Mouse (Mus musculus): Measurements from ENCODE around the gene Gm9945.

Gm9945 gene

GRCm38 (mm10) chr11:53479783-53480301 is at the start of gene Gm9945, which contains the start of gene Sowaha:
Gm9945 (plus strand) TSS chr11:53480166.
Sowaha (minus strand) TSS chr11:53480274.
- peak; percentile 27 for DNase-seq

- no peak for DNase-seq
Observed at GRCm38 (mm10) chr11:53430300-53430669, 49.7 kb upstream of the Gm9945 start.

DNA sequence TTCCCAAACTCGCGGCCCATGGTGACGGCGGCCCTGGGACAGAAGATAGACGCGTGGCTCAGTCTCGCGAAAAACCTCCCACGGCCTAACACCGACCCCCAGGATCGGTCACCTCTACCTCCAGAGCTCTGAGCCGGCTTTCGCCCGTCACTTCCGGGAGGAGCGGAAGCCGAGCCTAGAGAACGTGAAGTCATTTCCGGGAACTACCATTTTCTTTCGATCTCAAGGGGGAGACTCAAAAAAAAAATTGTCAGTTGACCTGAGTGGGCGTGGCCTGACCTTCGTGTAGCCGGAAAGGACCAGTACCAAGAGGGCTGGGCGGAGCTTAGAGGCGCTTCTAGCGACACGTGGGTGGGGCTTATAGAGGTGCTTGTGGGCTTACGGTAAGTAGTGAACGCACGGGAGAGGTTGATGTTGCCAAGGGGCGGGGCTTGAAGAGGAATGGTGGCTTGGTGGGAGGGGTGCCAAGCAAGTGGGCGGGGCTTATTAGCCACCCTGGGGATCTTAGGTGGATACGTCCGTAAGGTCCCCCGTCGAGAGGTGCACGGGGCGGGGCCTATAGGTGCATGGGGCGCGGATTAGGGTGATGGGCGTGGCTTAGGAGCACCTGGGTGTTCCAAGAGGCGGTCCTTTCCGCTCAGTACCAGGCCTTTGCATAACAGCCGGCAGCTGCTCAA is 49.2 kb upstream of the Gm9945 start, which contains the start of the genes Uqcrq and Gdf9:
Gene Uqcrq, minus strand, starts transcription at position 162 of the 677 bp plus-strand sequence.
Gene Gdf9, plus strand, starts transcription at position 354 of the 677 bp plus-strand sequence.
- DNase-seq, result peak; percentile 99

DNA sequence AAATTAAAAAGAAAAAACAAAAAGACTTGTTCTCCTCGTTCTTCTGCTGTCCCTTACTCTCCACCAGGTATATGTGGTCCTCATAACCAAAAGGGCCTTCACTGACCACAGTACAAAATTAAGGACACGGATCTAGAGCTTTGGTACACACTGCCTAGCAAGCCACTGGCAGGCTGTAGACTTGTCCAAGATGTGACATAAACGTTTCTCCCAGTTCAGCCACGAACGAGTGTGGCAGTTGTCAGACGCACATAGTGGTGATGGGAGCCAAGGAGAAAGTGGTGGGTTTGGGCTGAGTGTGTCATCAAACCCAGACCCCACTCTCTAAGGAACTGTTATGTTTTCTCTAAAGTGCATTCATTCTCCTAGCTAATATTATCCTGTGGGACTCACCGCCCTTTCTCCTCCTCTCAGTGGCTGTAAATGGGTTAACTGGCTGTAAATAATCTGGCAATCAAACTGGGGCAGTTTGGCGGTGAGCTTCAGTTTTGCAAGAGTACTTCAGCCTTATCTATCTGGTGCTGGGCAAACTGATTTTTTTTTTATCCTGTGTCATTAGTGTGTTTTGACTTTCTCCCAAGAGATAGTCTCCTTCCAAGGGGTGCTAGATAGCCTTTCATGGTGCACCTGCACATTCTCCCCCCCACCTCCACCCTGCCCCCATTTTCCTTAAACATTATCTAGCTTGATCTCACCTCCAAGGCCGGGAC is 48.5 kb upstream of the Gm9945 start:
- no peak for DNase-seq

DNA sequence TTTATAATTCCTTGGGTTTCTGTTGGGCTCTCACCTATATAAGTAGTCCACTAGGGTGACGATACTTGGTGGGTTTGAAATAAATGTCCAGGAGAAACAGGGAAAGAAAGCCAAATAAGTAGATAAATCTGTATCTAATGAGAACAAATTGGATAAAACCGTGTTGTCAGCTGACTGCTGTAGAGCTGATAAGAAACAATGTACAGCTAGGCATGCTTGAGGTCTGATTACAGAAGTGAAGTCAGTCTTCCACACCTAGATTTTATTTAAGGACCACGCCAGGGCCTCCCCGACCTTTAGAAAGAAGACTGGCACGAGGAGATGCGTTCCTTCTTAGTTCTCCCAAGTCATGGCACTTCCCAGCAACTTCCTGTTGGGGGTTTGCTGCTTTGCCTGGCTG is 46.9 kb upstream of the Gm9945 start:
- no peak for DNase-seq

GRCm38 (mm10) chr11:53435504-53435903 is 44.5 kb upstream of the Gm9945 start:
- no peak for DNase-seq

- DNase-seq, result no peak
Observed at GRCm38 (mm10) chr11:53436338-53436737, 43.6 kb upstream of the Gm9945 start.

DNA sequence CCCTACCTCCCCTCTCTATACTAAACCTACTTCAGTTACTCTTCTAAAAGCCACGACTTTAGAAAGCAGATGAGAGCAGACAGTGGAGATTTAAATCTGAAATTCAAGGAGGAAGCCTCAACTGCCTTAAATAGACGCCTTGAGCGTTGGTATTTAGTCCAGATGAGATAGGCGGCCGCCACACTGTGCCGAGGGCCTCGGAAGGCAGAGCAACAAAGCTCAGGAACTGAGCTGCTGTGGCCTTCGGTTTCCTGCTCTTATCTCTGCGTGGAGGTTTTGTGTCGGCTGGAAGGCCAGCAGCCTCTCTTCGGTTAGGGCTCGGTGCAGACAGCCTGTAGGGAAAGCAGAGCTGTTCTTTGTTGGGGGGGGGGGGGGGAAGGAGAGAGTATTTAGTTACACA is 38.0 kb upstream of the Gm9945 start:
- DNase-seq, result peak; percentile 61

GRCm38 (mm10) chr11:53443861-53444260 is 36.1 kb upstream of the Gm9945 start:
- peak; percentile 63 for DNase-seq

DNA sequence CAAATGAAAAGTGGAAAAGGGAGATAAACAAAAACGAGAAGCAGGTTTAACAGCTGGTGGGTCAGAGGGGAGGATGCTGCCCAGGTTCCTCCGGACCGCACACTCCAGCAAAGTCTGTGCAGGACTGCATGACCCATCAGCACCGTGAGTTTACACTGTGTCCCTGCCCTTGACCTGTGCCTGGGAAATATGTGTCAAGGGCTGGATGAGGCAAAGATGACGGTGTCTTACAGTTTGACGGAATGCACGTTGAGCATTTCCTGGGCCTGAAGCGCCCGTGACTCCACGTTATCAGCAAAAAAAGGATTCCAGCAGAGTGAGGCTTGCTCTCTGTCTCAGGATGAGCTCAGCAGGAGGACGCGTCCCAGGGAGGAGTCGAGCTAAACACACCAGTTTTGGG is 34.4 kb upstream of the Gm9945 start:
- no peak for DNase-seq

DNA sequence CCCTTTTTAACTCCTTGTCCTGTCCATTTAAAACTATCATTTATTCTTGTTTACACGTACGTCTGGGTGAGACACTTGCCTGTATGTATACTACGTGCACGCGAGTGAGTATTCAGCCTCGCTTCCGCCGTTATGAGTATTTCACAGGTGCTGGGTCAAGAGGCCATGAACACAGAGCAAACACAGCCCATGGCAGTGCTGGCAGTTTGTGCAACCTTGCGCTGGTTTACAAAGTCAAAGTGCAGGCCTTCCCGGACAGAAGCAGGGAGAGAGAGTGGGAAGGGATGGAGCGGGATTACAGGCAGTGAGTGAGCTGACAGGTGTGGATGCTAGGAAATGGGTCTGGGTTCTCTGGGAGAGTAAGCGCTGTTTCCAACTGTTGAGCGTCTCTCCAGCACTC is 33.8 kb upstream of the Gm9945 start:
- DNase-seq, result no peak

DNA sequence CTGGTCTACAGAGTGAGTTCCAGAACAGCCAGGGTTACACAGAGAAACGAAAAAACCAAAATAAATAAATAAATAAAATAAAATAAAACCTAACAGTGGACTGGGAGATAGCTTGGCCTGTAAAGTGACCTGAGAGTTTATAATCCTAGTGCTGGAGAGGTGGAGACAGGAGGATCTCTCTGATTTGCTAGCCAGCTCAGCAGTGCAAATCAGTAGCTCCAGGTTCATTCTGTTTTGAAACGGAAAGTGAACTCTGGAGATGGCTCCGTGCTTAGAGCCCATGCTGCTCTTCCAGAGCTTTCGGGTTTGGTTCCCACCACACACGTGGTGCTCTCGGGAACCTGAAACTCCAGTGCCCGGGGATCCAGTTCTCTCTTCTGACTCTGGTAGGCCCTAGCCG is 32.0 kb upstream of the Gm9945 start:
- DNase-seq, result no peak

- no peak for DNase-seq
Observed at GRCm38 (mm10) chr11:53448529-53448928, 31.4 kb upstream of the Gm9945 start.

GRCm38 (mm10) chr11:53450070-53450705 is 29.8 kb upstream of the Gm9945 start:
- DNase-seq, result peak; percentile 48

DNA sequence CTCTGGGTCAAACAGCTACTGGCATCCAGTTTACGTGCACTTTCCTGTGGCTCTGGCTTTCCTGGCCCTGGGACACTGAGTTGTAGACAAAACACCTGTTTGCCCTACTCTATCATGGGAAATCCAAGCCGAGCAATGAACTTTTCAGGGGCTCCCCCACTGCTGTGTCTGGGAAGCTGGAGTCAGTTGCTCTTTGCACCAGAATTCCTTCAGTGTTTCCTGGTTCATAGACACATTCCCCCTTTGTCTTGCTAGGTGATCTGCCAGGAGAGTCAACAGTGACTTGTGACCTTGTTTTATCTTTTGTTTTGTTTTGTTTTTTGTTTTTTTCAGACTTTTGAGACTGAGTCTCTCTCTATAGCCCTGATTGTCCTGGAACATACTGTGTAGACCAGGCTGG is 28.6 kb upstream of the Gm9945 start:
- no peak for DNase-seq

DNA sequence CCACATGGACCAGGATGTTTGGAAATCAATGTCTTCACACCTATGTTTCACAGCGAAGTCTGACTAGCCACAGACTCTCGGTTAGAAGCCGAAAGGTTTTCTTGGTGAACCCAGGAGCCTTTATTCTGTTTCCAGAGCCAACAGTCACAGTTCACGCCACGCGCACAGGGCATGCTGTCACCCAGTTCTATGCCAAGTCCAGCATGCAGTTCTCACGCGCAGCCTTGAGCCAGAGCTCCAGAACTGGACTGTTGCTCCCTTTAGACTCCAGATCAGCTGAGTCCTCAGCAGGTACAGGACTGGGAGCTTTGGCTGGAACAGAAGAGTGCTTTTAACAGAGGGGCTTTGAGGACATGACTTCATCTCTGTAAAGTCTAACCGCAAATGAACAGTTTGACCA is 27.6 kb upstream of the Gm9945 start:
- DNase-seq, result no peak

GRCm38 (mm10) chr11:53453031-53453430 is 26.9 kb upstream of the Gm9945 start:
- no peak for DNase-seq

DNA sequence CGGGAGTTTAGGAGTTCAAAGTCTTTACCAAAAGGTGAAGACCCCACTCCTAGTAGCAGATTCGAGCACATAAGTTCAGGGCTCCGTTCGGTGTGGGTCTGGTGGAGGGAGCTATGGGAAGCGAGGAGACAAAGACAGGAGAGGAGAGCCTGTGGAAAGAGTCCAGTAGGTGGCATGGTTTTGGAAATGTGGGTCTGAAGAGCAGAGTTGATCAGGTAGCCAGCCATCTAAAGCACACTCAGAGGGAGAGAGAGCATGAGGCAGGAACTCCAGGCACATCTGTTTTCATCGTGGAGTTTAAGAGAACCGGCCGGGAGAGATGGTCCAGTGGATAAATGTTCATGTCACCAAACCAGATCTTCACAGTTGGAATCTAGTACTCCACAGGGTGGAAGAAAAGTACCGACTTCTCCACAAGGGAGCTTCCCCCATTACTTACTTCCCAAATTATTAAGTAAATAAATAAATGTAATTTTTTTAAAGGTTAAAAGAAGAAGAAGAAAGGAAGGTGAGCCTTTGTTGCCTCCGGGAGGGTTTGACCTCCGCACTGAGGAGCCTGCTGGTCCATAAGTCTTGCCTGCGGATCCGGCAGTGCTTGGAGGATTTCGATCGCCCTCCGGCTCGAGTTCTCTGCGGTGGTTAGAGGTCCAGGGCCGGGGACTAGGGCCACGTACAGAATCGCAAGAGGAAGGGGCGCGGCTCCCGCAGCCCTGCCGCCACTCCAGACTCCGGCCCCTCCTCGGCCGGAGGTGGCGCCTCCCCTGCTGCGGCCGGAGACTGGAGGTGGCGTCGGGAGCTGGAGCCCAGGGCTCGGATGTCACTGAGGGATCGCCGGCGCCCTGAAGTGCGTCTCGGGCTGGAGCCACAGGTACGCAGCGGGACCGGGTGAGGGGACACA is 23.2 kb upstream of the Gm9945 start, which contains the start of the genes Gm10447 and Shroom1:
Gene Gm10447, minus strand, starts transcription at position 637 of the 898 bp plus-strand sequence.
Gene Shroom1, plus strand, starts transcription at position 732 of the 898 bp plus-strand sequence.
- DNase-seq, result no peak

- no peak for DNase-seq
Observed at GRCm38 (mm10) chr11:53457372-53457954, 22.5 kb upstream of the Gm9945 start.

DNA sequence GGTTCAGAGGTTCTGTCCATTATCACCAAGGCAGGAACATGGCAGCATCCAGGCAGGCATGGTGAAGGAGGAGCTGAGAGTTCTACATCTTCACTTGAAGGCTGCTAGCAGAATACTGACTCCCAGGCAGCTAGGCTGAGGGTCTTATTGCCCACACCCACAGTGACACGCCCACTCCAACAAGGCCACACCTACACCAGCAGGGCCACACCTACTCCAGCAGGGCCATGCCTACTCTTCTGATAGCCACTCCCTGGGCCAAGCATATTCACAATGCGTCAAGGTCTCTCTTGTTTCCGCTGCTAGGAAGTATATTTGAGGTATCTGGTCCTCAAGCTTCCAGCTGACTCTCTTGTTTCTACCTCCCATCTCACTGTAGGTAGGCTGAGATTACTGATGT is 21.0 kb upstream of the Gm9945 start:
- DNase-seq, result no peak

GRCm38 (mm10) chr11:53460192-53460591 is 19.8 kb upstream of the Gm9945 start:
- no peak for DNase-seq

GRCm38 (mm10) chr11:53461727-53462126 is 18.2 kb upstream of the Gm9945 start:
- DNase-seq, result no peak
